Mouse (Mus musculus) neutrophil, adult 5-6 weeks (primary cell): ENCODE measurements around the gene Gm42372. TPM values are rescaled to one million over a fixed set of nuclear protein-coding genes. Genes with fewer than 3 reads are reported as not detected.

Experiments used
- ATAC-seq: fragments of 151-379, 151-347 bp; 2 replicates; pipeline ENCODE4 v1.8.0; 2017; ENCODE audit warnings: mild to moderate bottlenecking, moderate TSS enrichment; ENCODE audit not compliant: insufficient number of reproducible peaks, poor library complexity, low FRiP score, severe bottlenecking; ENCODE audit errors: extremely low read depth
- total RNA-seq: library from RNA; stranded (forward); fragments of 200-1000 nt; gene quantifications from 2 replicates; pipeline ENCODE4 v1.2.3, GENCODE M21; 2017

Gm42372 gene
- total RNA-seq, 1 experiment from 2014 or later: 0.35 TPM

DNA sequence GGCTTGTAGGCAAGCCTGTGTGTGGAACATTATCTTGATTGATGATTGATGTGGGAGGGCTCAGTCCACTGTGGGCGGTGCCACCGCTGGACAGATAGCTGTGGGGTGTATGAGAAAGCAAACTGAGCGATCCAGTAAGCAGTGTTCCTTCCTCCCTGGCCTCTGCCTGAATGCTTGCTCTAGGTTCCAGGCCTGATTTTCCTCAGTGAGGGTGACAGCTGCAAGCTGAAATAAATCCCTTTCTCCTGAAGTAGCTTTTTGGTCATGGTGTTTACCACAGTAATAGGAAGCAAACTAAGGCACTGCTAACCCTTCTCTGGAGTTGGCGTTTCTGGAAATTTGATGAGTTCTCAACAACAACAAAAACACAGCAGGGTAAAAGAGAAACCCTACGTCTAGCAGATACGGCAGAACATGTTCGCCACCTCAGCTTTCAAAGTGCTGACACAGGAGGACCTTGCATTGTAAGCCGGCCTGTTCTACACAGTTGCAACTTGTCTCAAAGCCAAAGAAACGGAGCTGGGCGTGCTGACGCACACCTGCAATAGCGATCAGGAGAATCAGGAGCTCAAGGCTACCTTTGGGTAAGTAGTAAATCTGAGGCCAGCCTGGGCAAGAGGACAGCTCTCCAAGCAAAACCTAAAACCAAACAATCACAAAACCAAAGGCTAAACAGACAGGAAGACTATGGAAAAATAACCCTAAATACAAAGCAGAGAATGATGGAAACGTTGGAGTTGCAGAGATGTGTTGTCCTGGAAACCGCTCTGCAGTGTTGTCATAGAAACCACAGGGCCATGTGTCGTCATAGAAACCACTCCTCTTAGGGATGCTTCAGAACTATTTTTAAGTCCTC is 26.2 kb upstream of the Gm42372 start:
- ATAC-seq: no peak

- ATAC-seq: no peak
Measured at GRCm38 (mm10) chr7:16959539-16960187, 23.2 kb upstream of the Gm42372 start, which contains the start of gene Pnmal1. Pnmal1 (plus strand) TSS chr7:16959679.

- no peak for ATAC-seq
Measured at GRCm38 (mm10) chr7:16961678-16962077, 21.2 kb upstream of the Gm42372 start.

- no peak for ATAC-seq
Measured at GRCm38 (mm10) chr7:16968414-16968813, 14.5 kb upstream of the Gm42372 start.

- ATAC-seq: no peak
Measured at GRCm38 (mm10) chr7:16971160-16971559, 11.7 kb upstream of the Gm42372 start.

- no peak for ATAC-seq
Measured at GRCm38 (mm10) chr7:16974018-16974417, 8.9 kb upstream of the Gm42372 start.

GRCm38 (mm10) chr7:16976298-16976697 is 6.6 kb upstream of the Gm42372 start:
- no peak for ATAC-seq

- no peak for ATAC-seq
Measured at GRCm38 (mm10) chr7:16978173-16978572, 4.7 kb upstream of the Gm42372 start.

DNA sequence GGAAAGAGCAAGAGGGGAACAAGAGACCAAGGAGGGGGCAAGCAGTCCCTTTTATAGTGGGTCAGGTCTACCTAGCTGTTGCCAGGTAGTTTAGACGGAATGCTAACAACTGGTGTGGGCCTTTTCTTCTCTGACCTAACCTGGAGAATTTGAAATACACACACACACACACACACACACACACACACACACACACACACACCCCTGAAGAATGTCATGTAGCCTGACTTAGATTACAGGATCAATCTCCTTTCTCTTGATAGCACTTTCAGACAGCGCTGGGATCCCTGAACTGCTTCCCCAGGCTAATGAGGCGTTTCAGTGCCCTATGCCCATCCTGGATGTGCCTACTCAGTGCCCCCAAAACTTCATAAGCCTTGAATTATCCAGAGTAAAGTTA is 4.3 kb upstream of the Gm42372 start:
- no peak for ATAC-seq

DNA sequence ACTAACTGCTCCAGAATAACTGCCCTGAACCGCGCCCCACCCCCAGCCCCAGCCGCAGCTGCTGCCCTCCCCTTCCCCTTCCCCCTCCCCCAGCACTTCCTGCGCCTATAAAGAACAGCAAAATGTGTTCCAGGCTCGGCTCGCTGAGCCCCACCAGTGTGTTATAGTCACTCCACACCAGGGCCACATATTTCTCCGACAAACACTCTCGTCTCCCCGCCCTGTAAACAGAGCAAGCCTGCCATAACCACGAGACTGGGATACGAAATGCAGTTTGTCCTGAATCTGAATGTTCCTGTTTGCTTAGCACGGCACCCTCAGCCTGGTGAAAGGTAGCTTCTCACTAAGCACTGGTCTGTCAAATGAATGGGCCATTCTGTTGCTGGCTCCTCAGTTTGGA is 2.5 kb upstream of the Gm42372 start:
- no peak for ATAC-seq

DNA sequence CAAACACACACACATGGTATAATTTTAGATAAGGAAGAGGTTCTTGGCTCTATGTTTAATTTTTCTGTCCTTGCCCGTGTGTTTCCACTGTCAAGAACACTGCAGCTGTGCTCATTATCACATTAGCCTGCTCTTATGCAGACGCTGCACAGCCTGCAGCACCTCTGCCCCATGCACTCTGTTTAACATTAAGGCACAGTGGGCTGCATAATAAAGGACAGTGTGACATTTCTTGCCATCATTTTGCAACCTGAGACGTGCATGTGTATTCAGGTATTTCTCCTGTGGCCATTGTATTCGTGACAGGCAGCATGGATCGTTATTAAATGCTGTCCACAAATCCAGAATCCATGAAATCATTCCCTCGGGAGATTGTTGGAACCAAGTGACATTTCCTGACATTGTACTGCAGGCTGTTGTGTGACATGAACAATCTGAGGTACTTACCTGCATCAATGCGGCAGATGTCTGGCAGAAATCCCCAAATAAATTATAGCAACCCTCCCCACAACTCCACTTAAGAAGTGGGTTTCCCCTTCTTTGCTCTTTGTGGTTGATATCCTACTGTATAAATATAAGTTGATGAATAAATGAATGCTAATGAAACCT is 4.8 kb downstream of the Gm42372 start:
- ATAC-seq: no peak

DNA sequence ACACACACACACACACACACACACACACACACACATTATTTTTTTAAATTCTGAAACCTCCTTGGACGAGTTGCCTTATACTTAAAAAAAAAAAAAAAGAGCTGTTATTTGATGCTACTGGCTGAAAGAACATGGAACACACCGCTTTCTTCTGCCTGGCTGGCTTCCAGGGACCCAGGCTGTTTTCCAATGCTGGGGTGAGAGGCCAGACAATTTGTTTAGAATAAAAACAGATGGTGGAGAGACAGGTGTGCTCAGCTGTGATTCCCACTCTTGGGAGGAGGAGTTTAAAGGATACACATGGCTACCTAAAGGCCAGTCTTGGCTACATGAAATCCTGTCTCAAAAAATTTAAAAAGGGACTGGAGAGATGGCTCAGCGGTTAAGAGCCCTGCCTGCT is 5.5 kb downstream of the Gm42372 start:
- no peak for ATAC-seq

DNA sequence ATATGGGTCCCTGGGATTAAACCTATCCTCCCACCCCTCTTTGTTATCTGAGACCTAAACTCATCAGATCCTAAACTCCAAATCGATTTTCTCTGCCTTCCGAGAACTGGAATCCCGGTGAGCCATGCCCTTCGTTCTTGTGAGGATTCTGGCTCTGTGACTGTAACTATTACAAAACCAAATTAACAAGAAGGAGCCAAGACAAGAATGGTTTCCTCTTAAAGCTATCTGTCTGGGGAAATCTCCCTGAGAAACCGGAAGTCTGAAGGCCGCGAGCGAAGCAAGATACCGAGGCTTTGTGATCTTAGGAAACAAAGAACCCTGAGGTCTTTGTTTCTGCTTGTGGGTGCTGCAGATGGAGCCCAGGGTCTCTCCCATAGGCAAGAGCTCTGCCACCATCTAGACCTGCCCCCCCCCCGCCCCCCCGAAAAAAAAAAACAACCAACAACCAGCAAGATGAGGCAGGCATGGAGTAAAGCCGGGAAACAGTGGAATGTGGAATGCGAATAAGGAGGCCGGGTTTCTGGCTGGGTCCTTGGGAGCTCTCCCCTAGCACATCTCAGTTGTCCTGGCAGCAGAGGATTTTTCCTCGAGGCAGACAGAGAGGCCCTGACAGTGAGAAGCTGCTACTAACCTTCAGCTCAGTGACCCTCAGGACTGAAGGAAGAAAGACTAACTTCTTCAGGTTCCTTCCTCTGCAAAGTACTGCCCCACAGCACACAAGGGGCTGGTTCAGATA is 7.3 kb downstream of the Gm42372 start:
- no peak for ATAC-seq

DNA sequence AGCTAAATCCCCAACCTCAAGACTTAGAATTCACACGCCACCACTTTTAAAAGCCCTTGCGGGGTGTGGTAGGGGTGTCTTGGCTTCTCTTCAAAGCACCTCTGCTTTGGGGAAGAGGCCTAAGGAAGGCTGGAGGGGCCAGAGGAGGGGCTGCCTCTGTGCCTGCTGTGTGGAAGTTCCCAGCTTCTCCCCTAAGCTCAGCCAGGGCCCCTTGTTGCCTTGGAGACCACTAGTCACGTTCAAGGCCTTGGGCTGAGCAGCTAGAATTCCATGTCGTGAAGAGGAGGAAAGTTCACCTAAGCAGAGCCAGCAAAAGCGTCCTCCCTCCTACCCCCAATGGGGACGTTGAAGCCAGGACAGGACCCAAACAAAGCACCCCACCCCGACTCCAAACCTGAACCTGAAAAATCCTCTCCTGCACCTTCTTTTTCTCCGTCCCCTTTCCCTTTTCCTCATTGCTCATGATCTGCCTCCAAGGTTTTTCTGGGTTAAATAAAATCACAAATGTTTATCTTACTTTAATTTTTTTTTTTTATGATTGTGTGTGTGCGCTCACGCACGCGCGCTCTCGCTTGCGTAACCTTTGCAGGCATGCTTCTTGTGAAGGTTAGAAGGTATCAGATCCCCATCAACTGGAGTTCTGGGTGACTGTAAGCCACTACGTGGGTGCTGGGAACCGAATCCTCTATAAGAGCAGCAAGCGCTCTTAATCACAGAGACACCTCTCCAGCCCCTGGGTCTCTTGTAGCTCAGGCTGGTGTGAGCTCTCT is 9.0 kb downstream of the Gm42372 start:
- ATAC-seq: no peak

GRCm38 (mm10) chr7:16992451-16992807 is 9.5 kb downstream of the Gm42372 start, which contains the start of gene Ccdc8:
Ccdc8 (plus strand) TSS chr7:16992708.
- ATAC-seq: no peak

DNA sequence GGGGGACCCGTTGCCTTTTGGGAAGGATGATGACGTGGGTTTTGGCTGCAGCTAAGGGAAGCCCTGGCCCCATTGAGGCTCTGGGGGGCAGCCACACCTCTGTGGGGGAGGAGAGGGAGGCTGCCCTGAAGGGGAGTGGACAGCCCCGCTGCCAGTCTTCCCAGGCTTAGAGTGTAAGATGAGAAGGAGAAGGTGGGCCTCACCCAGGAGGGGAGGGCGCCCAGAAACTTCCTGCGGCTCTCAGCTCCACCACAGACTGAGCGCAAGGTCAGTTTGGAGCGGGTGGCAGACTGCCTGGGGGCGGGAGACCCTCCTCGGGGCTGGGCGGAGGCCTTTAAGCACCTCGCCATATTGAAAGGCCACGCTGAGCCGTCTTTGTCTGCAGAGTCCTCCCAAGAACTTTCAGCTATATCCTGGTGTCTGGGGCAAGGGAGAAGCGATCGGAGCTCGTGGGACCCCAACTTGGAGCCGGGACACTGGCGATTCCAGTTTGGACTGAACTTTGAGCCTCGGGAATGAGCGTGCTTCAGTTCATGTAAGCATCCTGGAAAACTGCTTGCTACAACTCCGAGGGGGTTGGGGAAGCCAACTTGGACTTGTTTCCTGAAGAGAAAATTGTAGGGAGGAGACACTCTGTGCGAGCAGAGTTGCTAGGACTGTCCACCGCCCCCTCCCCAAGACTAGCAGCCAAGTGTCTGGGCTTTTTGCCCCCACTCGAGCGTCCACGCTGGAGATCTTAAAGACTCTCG is 10.9 kb downstream of the Gm42372 start:
- no peak for ATAC-seq

DNA sequence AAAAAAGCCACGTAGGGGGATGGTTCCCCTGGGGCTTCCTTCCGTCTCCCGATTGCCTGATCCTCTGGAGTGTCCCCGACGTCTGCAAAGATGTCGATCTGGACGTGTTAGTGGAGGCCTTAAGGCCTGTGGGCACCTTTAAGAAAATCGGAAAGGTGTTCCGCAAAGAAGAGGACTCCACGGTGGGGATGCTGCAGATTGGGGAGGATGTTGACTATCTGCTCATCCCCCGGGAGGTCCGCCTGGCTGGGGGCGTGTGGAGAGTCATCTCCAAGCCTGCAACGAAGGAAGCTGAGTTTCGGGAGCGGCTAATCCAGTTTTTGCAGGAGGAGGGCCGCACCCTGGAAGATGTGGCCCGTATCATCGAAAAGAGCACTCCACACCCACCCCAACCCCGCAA is 11.5 kb downstream of the Gm42372 start:
- no peak for ATAC-seq

GRCm38 (mm10) chr7:16995345-16995744 is 12.5 kb downstream of the Gm42372 start:
- no peak for ATAC-seq
